Mouse (Mus musculus) ES-Bruce4 (cell line): Measurements from ENCODE around the gene Mettl17. TPM values are rescaled to one million over a fixed set of nuclear protein-coding genes. Genes with fewer than 3 reads are reported as not detected.
"Not testable (repeated sequence)": the region's sequence is repeated elsewhere in the genome, so short reads cannot be mapped to it uniquely, and the experiment has no call there.

ENCODE experiments used
- H3K27ac ChIP-seq: 2 replicates; pipeline ENCODE4 v1.5.1; 2012; ENCODE audit warnings: low read length, inconsistent platforms; ENCODE audit not compliant: insufficient read depth
- H3K27me3 ChIP-seq: 2 replicates; pipeline ENCODE4 v1.6.1; 2012; ENCODE audit warnings: mild to moderate bottlenecking, low read length, inconsistent platforms; ENCODE audit not compliant: control insufficient read depth, poor library complexity, insufficient read depth, severe bottlenecking
- H3K36me3 ChIP-seq: 2 replicates; pipeline ENCODE4 v1.6.1; 2012; ENCODE audit warnings: inconsistent platforms, mild to moderate bottlenecking, low read length, moderate library complexity; ENCODE audit not compliant: control insufficient read depth, poor library complexity, insufficient read depth, severe bottlenecking
- H3K4me1 ChIP-seq: one replicate; pipeline ENCODE4 v1.8.1; 2011; ENCODE audit warnings: low read length; ENCODE audit not compliant: control insufficient read depth, insufficient read depth
- H3K4me3 ChIP-seq: 2 replicates; pipeline ENCODE4 v1.5.1; 2011; ENCODE audit warnings: low read depth, mild to moderate bottlenecking, low read length
- H3K9ac ChIP-seq: 2 replicates; pipeline ENCODE4 v1.6.1; 2012; ENCODE audit warnings: low read depth, mild to moderate bottlenecking, inconsistent platforms; ENCODE audit not compliant: poor library complexity, severe bottlenecking
- H3K9me3 ChIP-seq: replicated peaks from 2 replicates; pipeline ENCODE4 v1.6.1; 2012; ENCODE audit warnings: mild to moderate bottlenecking, low read length, inconsistent platforms; ENCODE audit not compliant: control insufficient read depth, poor library complexity, insufficient read depth, severe bottlenecking
- CTCF ChIP-seq: IDR thresholded peaks from one replicate; pipeline ENCODE4 v1.8.1; 2011; ENCODE audit warnings: low read depth, low read length
- EP300 ChIP-seq: IDR thresholded peaks from 2 replicates; pipeline ENCODE4 v1.6.1; 2011; ENCODE audit warnings: low read depth, low read length; ENCODE audit not compliant: insufficient read depth
- POLR2A ChIP-seq: IDR thresholded peaks from one replicate; pipeline ENCODE4 v1.8.1; 2011; ENCODE audit warnings: low read length; ENCODE audit not compliant: insufficient read depth
- polyA plus RNA-seq: library from polyadenylated mRNA; stranded (reverse); fragments of >200 nt; gene quantifications from 2 replicates; pipeline ENCODE4 v1.2.4, GENCODE M21; 2011; ENCODE audit warnings: low read depth; ENCODE audit not compliant: missing spikeins, insufficient read depth, insufficient read length

Mettl17 gene
- polyA plus RNA-seq, 1 experiment = 19.2 TPM

GRCm38 (mm10) chr14:51921759-51922570 lies 37.3 kb downstream of the Mettl17 start:
- Histone ChIP-seq H3K9me3 (no peaks in the 10 kb centered on the region), H3K9ac (no peak overlapping the region), H3K4me1 (no peaks in the 10 kb centered on the region), H3K27me3 (no peaks in the 10 kb centered on the region), H3K27ac (no peak overlapping the region), H3K36me3 (no peaks in the 10 kb centered on the region), H3K4me3 (no peak overlapping the region)
- TF ChIP-seq EP300 (no peak), POLR2A (no peak)

GRCm38 (mm10) chr14:51922571-51922865 lies 37.9 kb downstream of the Mettl17 start, which contains the start of gene Rnase13:
Gene Rnase13, minus strand, starts transcription at chr14:51922773.
- no peaks in the 10 kb centered on the region for H3K9me3 ChIP-seq
- no peak within 1 kb of the TSS for H3K4me3 ChIP-seq
- no peaks in the 10 kb centered on the region for H3K4me1 ChIP-seq
- TF ChIP-seq POLR2A (no peak), EP300 (no peak), CTCF (no peak)
- H3K27ac ChIP-seq = no peak within 1 kb of the TSS
- H3K36me3 ChIP-seq = no peaks in the 10 kb centered on the region
- no peak within 1 kb of the TSS for H3K9ac ChIP-seq
- H3K27me3 ChIP-seq = no peaks in the 10 kb centered on the region

GRCm38 (mm10) chr14:51922910-51923309 lies 38.3 kb downstream of the Mettl17 start:
- Histone ChIP-seq H3K4me1 (no peaks in the 10 kb centered on the region), H3K9me3 (no peaks in the 10 kb centered on the region), H3K36me3 (no peaks in the 10 kb centered on the region), H3K9ac (no peak overlapping the region), H3K27me3 (no peaks in the 10 kb centered on the region), H3K4me3 (no peak overlapping the region), H3K27ac (no peak overlapping the region)
- TF ChIP-seq POLR2A = no peak
- no peak for TF ChIP-seq CTCF
- TF ChIP-seq EP300 = no peak

GRCm38 (mm10) chr14:51923492-51923891 lies 38.9 kb downstream of the Mettl17 start:
- no peak overlapping the region for H3K27ac ChIP-seq
- no peaks in the 10 kb centered on the region for H3K36me3 ChIP-seq
- no peaks in the 10 kb centered on the region for H3K4me1 ChIP-seq
- H3K9ac ChIP-seq = no peak overlapping the region
- H3K27me3 ChIP-seq = no peaks in the 10 kb centered on the region
- H3K9me3 ChIP-seq = no peaks in the 10 kb centered on the region
- TF ChIP-seq POLR2A (no peak), EP300 (no peak), CTCF (no peak)
- H3K4me3 ChIP-seq = no peak overlapping the region

- H3K27ac ChIP-seq, H3K4me3 ChIP-seq, H3K27me3 ChIP-seq, H3K9me3 ChIP-seq, H3K4me1 ChIP-seq, H3K36me3 ChIP-seq, H3K9ac ChIP-seq: not testable (repeated sequence)
These were observed 42.3 kb downstream of the Mettl17 start for GRCm38 (mm10) chr14:51926930-51927329.

- TF ChIP-seq CTCF = no peak
- TF ChIP-seq EP300 = no peak
- no peak for TF ChIP-seq POLR2A
- no peak overlapping the region for H3K4me3 ChIP-seq
- H3K9me3 ChIP-seq = no peaks in the 10 kb centered on the region
- no peaks in the 10 kb centered on the region for H3K27me3 ChIP-seq
- H3K36me3 ChIP-seq = no peaks in the 10 kb centered on the region
- H3K4me1 ChIP-seq = no peaks in the 10 kb centered on the region
- H3K9ac ChIP-seq = no peak overlapping the region
- H3K27ac ChIP-seq = no peak overlapping the region
These were observed 44.8 kb downstream of the Mettl17 start for GRCm38 (mm10) chr14:51929309-51929943.
